Mouse (Mus musculus): ENCODE data around the gene Ilkap.

DNA sequence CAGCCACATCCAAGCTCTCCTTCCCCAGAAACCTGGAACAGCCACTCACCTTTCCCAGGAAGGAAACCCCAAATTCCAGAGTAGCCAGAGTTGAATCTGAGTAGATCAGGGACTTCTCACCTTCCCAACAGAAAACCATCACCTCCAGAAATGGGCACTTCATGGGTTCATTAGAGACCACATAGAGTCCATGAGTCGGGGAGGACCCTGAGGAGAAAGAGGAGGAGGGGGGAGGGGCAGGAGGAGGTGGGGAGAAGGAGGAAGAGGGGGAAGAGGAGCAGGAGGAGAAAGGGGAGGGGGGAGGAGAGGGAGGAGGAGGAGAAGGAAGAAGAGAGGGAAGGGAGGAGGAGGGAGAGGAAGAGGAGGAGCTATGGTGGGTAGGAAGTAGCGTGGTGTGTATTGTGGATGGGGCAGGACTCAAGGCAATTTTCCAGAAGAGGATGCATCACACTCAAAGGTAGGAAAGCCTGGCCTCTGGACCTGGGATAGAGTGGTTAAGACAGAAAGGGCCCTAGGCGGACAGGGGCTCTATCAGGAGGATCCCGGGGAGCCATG, 73.0 kb downstream of the Ilkap start:
- TF ChIP-seq POLR2A (IDR thresholded peaks at IDR 0.05; ENCODE audit: low read depth, low read length), result no peak
- TF ChIP-seq CTCF (IDR thresholded peaks at IDR 0.05; ENCODE audit: borderline replicate concordance, insufficient read depth, low read length), result no peak

Data from embryonic fibroblast, embryonic 13.5 days (primary cell).